Mouse (Mus musculus) T-helper 2 cell (primary cell): ENCODE measurements at regions not wholly inside any gene's neighbourhood (a gene's known extent, or its start where the extent isn't known, plus 50 kb on each side); places are given as distances from the start of the nearest gene placed in this dataset.

ENCODE experiments used
- in situ Hi-C: fragments of 300-600 bp; cut with MboI, MseI; formaldehyde crosslinking; loops from one replicate; pipeline ENCODE4 v1.15.1; 2025; ENCODE audit warnings: high pct_unique_total_duplicates

DNA sequence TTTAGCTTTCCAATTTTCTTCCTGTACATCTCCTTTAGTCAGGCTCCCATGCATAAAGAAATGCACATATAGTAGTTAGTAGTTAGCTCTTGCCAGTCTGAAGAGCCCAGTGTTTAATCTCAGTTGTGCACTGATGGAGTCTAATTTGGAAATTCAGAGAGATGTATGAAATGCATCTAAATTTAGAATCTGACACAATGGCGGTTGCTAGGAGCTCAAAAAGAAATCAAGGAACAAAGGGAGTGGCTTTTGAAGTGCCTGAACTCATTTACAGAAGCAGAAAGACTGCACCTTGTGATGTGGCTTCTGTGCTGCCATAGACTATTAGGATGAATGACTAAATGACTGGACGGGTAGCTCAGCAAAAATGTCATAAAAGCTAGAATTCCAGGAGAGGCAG, 916.3 kb downstream of the Rps29 start:
- in situ Hi-C loops: no loop called here

GRCm38 (mm10) chr12:68231803-68232202, 927.2 kb downstream of the Rps29 start:
- in situ Hi-C loops: no loop called here

DNA sequence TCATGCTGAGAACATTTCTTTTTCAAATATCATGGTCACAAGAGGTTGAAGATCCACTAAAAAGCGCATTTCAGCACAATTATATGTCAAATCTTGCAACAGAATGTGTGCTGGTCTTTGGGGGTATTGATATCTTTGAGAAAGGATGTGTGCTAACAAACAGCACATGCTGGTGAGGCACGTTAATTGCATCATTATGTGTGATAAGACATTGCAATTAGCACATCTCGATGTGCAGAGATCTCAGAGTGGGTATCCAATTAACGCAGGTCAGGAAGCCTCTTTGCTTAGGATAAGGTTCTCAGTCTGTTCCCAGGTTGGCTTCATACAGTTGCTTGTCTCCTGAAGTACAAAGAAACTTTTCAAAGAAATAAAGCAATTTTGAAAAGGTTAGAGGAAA, 941.9 kb downstream of the Rps29 start:
- in situ Hi-C loops: no loop called here

GRCm38 (mm10) chr12:68208302-68208701, 950.7 kb downstream of the Rps29 start:
- in situ Hi-C loops: no loop called here

DNA sequence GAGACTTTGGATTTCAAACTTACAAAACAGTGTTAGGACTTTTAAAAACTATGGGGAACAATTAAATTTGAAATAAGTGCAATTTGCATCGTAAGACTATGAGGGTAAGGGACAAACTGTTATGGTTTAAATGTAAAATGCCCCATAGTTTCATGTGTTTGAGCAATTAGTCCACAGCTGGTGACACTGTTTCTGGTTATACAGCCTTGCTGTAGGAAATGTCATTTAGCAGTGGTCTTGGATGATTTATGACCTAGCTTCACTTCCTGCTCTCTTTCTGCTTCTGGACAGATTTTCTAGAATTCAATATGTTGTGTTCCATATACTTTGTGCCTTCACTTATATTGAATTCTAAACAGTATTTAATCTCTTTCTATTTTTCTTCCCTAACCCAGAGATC, 961.5 kb upstream of the Mdga2 start:
- in situ Hi-C loops: no loop called here

DNA sequence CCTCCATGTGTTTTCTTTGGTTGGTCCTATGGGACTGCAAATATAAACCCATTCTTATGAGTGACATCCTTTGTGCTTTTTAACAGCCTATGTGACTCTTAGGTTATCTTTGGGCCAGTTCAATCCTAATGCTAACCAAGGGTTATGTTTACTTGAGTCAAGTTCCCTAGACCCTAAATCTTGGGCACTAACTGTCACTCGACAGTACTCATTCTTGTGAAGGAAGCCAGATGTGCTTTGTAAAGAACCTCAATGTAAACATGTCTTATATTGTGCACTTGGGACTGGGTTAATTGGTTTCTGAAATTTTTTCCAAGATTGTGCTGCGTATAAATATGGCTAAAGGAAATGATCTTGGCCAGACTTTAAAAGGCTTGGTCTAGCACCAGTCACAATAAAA, 939.0 kb upstream of the Mdga2 start:
- in situ Hi-C loops: loop anchor here (10.0 kb wide), 1 partner anchor 87 kb away; no protein-coding TSS in a partner anchor

DNA sequence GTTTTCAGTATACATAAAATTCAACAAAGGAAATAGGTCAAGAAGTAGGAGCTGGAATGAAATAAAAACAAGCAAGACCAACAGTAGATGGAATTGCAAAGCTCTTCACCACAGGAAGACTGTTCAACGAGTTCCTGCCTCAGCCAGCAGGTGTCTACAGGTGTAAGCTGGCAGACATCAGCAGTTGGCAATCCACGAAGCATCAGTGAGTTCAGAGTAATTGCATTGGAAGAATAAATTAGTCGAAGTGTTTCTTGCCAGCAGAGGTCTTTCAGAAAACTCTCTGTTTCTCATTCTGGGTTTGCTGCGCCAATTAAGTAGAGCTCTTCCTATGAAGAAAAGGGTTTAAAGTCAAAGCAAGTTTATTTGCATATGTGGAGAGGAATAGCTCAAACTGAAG, 925.7 kb upstream of the Mdga2 start:
- in situ Hi-C loops: no loop called here

GRCm38 (mm10) chr12:68139831-68140230, 917.5 kb upstream of the Mdga2 start:
- in situ Hi-C loops: no loop called here

- in situ Hi-C loops: no loop called here
Measured at GRCm38 (mm10) chr12:68131776-68132175, 909.4 kb upstream of the Mdga2 start.

DNA sequence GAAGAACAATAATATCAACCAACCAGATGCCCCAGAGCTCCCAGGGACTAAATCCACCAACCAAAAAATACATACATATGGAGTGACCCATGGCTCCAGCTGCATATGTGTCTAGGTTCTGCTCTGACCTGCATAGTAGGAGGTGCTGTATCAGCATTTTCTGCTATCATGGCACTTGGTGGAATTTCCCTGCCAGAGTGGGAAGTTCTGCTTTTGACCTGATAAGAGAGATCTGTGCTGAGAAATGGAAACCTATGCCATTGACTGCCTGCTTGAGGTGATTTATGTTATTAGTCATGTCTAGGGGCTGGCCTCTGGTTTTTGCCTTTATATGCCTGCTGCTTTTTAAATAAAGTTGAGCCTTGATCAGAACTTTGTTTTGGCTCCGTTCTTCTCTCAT, 893.4 kb upstream of the Mdga2 start:
- in situ Hi-C loops: no loop called here
